Mouse (Mus musculus) gastrocnemius, adult 18-20 months (tissue): Measurements from ENCODE around the gene Supt3. TPM values are rescaled to one million over a fixed set of nuclear protein-coding genes. Genes with fewer than 3 reads are reported as not detected.

Experiments
- DNase-seq: peaks from one replicate; pipeline ENCODE4 v3.0.0; 2021; ENCODE audit warnings: low spot score
- total RNA-seq, 2 experiments: library from RNA; stranded (reverse); gene quantifications; 2 replicates each; pipeline ENCODE4 v1.2.3; 2021

The Supt3 gene
- total RNA-seq, 2 experiments from 2014 or later = 12.3 to 20.6 TPM

GRCm38 (mm10) chr17:45119609-45120201, 342.8 kb downstream of the Supt3 start:
- no peak for DNase-seq

GRCm38 (mm10) chr17:45123856-45124255, 346.9 kb downstream of the Supt3 start:
- no peak for DNase-seq

DNA sequence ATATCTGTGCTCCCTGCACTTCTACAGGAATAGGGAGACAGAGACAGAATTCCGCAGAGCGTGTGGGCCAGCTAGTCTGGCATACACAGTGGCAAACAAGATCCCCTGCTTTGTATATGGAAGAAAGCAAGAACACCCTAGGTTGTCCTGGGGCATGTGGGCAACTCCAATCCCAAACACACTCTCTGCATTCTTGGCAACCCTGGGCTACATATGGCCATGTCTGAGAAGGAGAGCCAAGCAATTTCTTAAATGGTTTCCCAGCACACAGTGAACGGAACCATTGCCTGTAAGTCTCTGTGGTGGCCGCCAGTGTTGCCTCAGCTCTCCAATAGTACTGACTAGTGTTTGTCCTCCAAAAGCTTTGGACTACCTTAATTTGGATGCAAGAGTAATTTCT, 351.7 kb downstream of the Supt3 start:
- DNase-seq = no peak

GRCm38 (mm10) chr17:45133501-45134400, 356.8 kb downstream of the Supt3 start:
- DNase-seq = no peak

DNA sequence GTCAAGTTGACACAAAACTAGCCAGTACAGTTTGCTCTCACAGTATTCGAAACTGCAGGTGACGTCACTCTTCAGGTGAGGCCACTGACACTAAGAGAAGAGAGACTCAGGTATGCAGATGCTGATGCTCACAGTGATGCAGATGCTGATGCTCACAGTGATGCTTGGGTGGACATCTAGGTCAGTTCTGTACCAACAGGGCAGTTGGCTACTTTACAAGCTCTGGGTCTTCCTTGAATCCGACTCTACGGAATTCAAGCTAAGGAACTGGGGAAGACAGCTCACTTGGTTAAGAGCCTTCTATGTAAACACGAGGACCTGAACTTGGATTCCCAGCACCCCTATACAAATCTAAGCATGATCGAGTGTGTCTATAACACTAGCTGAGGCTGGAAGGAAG, 359.5 kb downstream of the Supt3 start:
- no peak for DNase-seq

- no peak for DNase-seq
These were observed 366.1 kb downstream of the Supt3 start for GRCm38 (mm10) chr17:45143043-45143442.

DNA sequence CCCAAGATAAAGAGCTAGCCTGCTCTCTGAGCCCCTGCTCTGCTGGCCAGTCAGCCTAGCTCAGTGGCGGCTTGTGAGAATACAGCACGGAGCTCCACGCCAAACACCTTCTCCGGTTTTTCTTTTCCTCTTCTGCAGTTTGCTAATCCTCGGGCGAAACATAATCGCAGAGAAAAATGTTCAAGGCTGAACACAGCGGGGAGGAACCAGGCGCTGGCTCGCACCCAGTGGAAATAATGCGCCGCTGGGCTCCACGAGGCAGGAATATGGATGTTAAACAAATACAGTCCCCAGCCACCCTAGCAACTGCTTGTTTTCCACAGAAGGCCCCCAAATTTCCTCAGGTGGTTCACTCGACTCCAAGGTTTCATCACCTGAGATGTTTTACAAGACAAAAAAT, 367.7 kb downstream of the Supt3 start:
- DNase-seq = no peak

DNA sequence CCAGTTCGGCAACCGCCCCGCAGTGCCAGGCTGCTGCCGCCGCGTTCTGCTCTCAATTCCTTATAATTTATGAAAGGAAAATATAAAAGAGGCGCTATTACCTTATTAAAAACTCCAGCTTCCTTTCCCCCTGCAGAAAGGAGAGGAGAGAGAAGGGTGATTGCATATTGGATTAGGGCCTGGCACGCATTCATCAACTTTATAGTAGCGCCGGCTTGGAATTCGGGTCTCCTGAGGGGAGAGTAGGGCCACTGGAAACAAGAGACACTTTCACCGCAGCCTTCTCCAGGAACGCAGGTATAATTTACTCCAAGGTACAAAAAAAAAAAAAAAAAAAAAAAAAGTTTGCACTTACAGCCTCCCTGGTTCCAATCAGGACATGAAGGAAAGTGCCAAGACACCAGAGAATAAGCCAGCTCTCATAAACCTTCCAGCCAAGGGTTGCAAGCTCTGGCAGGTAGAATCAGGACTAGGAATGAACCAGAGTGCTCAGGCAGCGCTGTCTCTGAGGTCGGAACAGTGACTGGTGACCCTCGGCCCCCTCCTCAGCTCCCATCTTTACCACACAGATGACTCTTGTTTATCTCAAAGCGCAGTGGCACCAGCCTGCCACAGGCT, 374.5 kb downstream of the Supt3 start:
- DNase-seq = no peak

DNA sequence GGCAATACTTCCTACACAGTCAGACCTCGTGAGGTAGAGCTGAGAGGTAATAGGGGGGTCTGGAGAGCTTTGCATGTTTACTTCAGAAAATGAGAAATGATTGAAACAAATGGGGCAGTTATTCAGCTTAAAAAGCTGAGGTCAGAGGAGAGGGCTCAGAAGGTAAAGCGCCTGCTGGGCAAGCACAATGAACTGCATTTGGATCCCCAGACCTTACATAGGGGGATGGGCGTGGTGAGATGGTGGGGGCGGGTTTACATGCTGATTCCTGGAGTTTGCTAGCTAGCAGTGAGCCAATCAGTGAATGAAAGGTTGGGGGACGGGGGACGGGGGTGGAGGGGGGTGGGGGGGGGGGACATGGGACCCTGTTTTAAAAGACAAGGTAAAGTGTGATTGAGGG, 376.8 kb downstream of the Supt3 start:
- DNase-seq = no peak

- DNase-seq = no peak
These were observed 381.3 kb downstream of the Supt3 start for GRCm38 (mm10) chr17:45158171-45158691.

DNA sequence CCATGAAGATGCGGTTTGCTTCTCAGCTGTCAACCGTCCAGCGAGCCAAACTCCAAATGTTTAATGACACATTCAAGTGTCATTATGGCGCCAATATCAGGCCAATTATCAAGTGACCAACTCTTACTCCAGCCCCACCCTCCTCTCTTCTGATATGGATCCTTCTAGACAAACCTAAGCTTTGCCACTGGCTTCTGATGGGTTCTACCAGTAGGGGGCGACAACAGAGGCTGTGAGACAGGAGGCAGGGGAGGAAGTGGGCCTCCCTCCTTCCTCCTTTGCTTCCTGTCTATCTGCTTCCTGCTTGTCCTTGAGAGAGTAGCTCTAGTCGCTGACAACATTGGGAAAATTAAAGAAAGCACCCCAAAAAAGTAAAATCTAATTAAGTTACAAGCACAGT, 383.7 kb downstream of the Supt3 start:
- no peak for DNase-seq

DNA sequence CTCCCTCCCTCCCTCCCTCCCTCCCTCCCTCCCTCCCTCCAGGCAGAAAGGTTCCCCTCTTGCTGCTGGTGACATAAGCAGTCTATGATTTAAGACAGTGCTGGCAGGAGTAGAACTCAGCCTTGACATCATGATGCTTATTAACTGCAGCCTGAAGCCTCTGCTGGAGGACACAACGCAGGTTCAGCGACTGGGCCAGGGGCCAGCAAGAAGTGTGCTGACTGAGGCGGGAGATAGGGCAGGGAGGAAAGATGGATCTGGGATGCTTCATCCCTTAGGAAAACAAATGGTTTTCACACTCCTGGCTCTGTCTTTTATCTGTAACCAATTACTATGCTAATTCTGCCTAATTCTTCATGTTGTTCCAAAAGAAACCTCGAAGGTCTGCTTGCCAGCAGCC, 388.8 kb downstream of the Supt3 start:
- no peak for DNase-seq

Other genes with a start within 250 kb of the Supt3 start
- gene Runx2, start 37.6 kb downstream of the Supt3 start, total RNA-seq = under 1 TPM; 0.37 to 0.76 TPM